Mouse (Mus musculus): ENCODE results near the gene Slc25a39.

DNA sequence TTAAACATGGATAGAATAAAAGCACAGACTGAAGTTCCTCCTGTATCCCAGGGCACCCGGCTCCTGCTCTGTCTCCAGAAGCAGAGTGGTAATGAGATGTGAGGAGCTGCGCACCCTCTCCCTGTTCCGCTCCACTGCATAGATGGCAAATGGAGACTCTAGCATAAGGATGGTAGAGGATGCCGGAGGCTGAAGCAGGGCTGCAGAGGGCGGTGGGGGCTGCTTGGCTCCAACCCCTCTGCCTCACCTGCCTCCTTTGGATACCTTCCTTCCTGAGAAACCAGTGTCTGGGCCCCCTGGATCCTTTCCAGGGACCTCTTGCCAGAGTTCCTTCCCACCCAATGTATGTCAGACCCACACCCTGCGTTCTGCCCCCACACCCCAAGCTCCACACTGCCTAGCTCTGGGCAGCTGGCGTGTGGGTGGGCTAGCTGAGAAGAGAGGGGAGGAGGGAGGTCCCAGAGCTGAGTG lies 11.0 kb downstream of the Slc25a39 start:
- no peak for TF ChIP-seq CTCF (conservative IDR thresholded peaks at IDR 0.05; ENCODE audit: insufficient read depth, insufficient read length, low read depth, low read length)
- TF ChIP-seq POLR2A (IDR thresholded peaks at IDR 0.05; ENCODE audit: low read depth, low read length) = no peak

Data from kidney, adult 2 months (tissue).